Comparison of ENCODE assay signal across 12 mouse cellular contexts in the genomic region with DNA sequence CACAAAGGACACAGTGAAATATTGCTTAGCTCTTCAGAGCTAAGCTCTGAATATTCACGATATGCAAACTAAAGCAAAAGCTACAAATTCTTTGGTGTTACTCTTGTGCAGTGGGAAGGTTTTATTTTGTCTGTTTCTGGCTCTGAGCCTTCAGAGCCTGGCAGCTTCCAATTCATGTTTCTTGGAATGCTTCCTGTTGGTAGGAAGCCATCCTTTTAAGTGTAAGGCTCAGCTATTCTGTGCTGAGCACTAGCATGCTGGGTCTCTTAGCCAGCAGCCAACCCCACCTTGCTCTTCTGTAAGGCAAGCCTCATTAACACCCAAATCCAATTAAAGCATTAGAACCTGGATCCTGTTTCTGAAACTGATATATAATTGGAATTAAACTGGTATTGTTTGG.
DNase-seq lines count a peak whose midpoint lies in the region; ATAC-seq lines count a peak whose summit lies in the region.
"Had no signal": no experiment of that assay in that cellular context is flagged by ENCODE, and none has a peak within 500 bp of the region (broad histone marks: within the 10 kb centered on the region; RNA-seq: fewer than 3 reads in every experiment).

No protein-coding gene starts in this region.

- WGBS in hindbrain, embryonic 16.5 days = 62% methylated on average over 1 of the region's 1 CpGs
- WGBS in hindbrain, embryonic 10.5 days = 92% methylated on average over 1 of the region's 1 CpGs
- 33% methylated on average over 1 of the region's 1 CpGs for WGBS in forebrain, embryonic 16.5 days
- WGBS in neural tube, embryonic 14.5 days = 59% methylated on average over 1 of the region's 1 CpGs

- no peaks in the 10 kb centered on the region for H3K36me3 ChIP-seq in hindbrain, embryonic 16.5 days (ENCODE audit: control insufficient read depth, insufficient read depth, low read length)
- H3K36me3 ChIP-seq in hindbrain, embryonic 10.5 days = no peaks in the 10 kb centered on the region
- no peaks in the 10 kb centered on the region for H3K36me3 ChIP-seq in forebrain, embryonic 16.5 days (ENCODE audit: control insufficient read depth, insufficient read depth)
- no peaks in the 10 kb centered on the region for H3K36me3 ChIP-seq in neural tube, embryonic 14.5 days (ENCODE audit: control insufficient read depth, insufficient read depth, low read length)
- H3K36me3 ChIP-seq: liver, embryonic 15.5 days had no signal

- DNase-seq in hindbrain, embryonic 10.5 days (ENCODE audit: low spot score) = no peak
- peak; percentile 35 to 48 for DNase-seq in layer of hippocampus, adult 8-10 months (ENCODE audit: low spot score in 2 of 2)
- DNase-seq in thymus, postnatal 14 days = no peak
- DNase-seq in adrenal gland, postnatal 36 days = no peak
- DNase-seq: adrenal gland, adult 2 months; heart, adult 2 months; kidney, adult 11 months had no signal

- H3K27ac ChIP-seq in hindbrain, embryonic 16.5 days (ENCODE audit: low read depth, low read length) = no peak overlapping the region
- H3K27ac ChIP-seq in hindbrain, embryonic 10.5 days = no peak overlapping the region
- H3K27ac ChIP-seq in forebrain, embryonic 16.5 days (ENCODE audit: low read length) = no peak overlapping the region
- H3K27ac ChIP-seq in neural tube, embryonic 14.5 days (ENCODE audit: low read depth, low read length) = no peak overlapping the region
- H3K27ac ChIP-seq: heart, adult 2 months; liver, embryonic 15.5 days; stomach, postnatal 0 days had no signal

- H3K4me3 ChIP-seq in hindbrain, embryonic 16.5 days (ENCODE audit: low read length) = no peak overlapping the region
- H3K4me3 ChIP-seq in hindbrain, embryonic 10.5 days = no peak overlapping the region
- no peak overlapping the region for H3K4me3 ChIP-seq in forebrain, embryonic 16.5 days (replicated peaks; ENCODE audit: low read length)
- H3K4me3 ChIP-seq in neural tube, embryonic 14.5 days (ENCODE audit: low read depth, low read length) = no peak overlapping the region
- H3K4me3 ChIP-seq: heart, adult 2 months; liver, embryonic 15.5 days had no signal

- H3K9me3 ChIP-seq in hindbrain, embryonic 16.5 days (ENCODE audit: control insufficient read depth, low read length) = no peaks in the 10 kb centered on the region
- no peaks in the 10 kb centered on the region for H3K9me3 ChIP-seq in hindbrain, embryonic 10.5 days
- no peaks in the 10 kb centered on the region for H3K9me3 ChIP-seq in forebrain, embryonic 16.5 days (ENCODE audit: control insufficient read depth, low read length)
- no peaks in the 10 kb centered on the region for H3K9me3 ChIP-seq in neural tube, embryonic 14.5 days (ENCODE audit: control insufficient read depth, low read length)
- H3K9me3 ChIP-seq: liver, embryonic 15.5 days had no signal

- peak; percentile 89 for ATAC-seq in hindbrain, embryonic 16.5 days
- peak; percentile 89 for ATAC-seq in forebrain, embryonic 16.5 days
- peak; percentile 34; the same call in 1 of the 2 replicates for ATAC-seq in neural tube, embryonic 14.5 days (ENCODE audit: low read depth)

- H3K27me3 ChIP-seq in hindbrain, embryonic 16.5 days (replicated peaks; ENCODE audit: control insufficient read depth, insufficient read depth, low read length) = no peaks in the 10 kb centered on the region
- H3K27me3 ChIP-seq in hindbrain, embryonic 10.5 days (ENCODE audit: insufficient read depth, poor library complexity, severe bottlenecking) = no peaks in the 10 kb centered on the region
- H3K27me3 ChIP-seq in forebrain, embryonic 16.5 days (replicated peaks; ENCODE audit: control insufficient read depth, insufficient read depth, low read length) = no peaks in the 10 kb centered on the region
- H3K27me3 ChIP-seq in neural tube, embryonic 14.5 days (ENCODE audit: control insufficient read depth, insufficient read depth, low read length) = no peaks in the 10 kb centered on the region
- H3K27me3 ChIP-seq: liver, embryonic 15.5 days had no signal

- no peak overlapping the region for H3K4me2 ChIP-seq in hindbrain, embryonic 16.5 days (ENCODE audit: low read length)
- no peak overlapping the region for H3K4me2 ChIP-seq in forebrain, embryonic 16.5 days (ENCODE audit: low read length)
- H3K4me2 ChIP-seq in neural tube, embryonic 14.5 days (ENCODE audit: low read depth, low read length) = no peak overlapping the region
- H3K4me2 ChIP-seq: liver, embryonic 15.5 days had no signal

- no peak overlapping the region for H3K9ac ChIP-seq in hindbrain, embryonic 16.5 days (ENCODE audit: low read depth, low read length)
- H3K9ac ChIP-seq in forebrain, embryonic 16.5 days (replicated peaks; ENCODE audit: low read depth, low read length) = no peak overlapping the region
- H3K9ac ChIP-seq in neural tube, embryonic 14.5 days (replicated peaks; ENCODE audit: low read depth, low read length) = no peak overlapping the region
- H3K9ac ChIP-seq: liver, embryonic 15.5 days had no signal

- H3K4me1 ChIP-seq in hindbrain, embryonic 16.5 days (ENCODE audit: control insufficient read depth, insufficient read depth, low read depth, low read length) = no peaks in the 10 kb centered on the region
- no peaks in the 10 kb centered on the region for H3K4me1 ChIP-seq in hindbrain, embryonic 10.5 days (replicated peaks)
- 0 out of 2 replicates have a peak, but pooled peaks cover 3% of the 10 kb centered on the region for H3K4me1 ChIP-seq in forebrain, embryonic 16.5 days (replicated peaks; ENCODE audit: control insufficient read depth, insufficient read depth, low read length)
- no peaks in the 10 kb centered on the region for H3K4me1 ChIP-seq in neural tube, embryonic 14.5 days (ENCODE audit: control insufficient read depth, insufficient read depth, low read length)
- H3K4me1 ChIP-seq: liver, embryonic 15.5 days had no signal

Comparison
In these comparisons a context has a peak if more than half of its experiments do, and no peak if none do; other contexts are left out.
1. ATAC-seq: peak in every context shown above with its lines; median percentile 89 in hindbrain, embryonic 16.5 days; 89 in forebrain, embryonic 16.5 days; 34 in neural tube, embryonic 14.5 days.
2. DNase-seq: peak in layer of hippocampus, adult 8-10 months (2 of 2); none in hindbrain, embryonic 10.5 days (single experiment), thymus, postnatal 14 days (single experiment) and adrenal gland, postnatal 36 days (0 of 2).